Mouse (Mus musculus): ENCODE measurements around the gene Fam163b.

GRCm38 (mm10) chr2:27189994-27190393 is 47.7 kb upstream of the Fam163b start:
- TF ChIP-seq CTCF (IDR thresholded peaks at IDR 0.05) (no peak), EP300 (IDR thresholded peaks at IDR 0.05) (no peak)

Data from lung, postnatal 0 days (tissue).